Mouse (Mus musculus): ENCODE results near the gene Cdc25a.
A peak's percentile ranks its signal among the peaks of the same experiment; 100 is the strongest.

The Cdc25a gene

GRCm38 (mm10) chr9:109932756-109933375, 57.5 kb downstream of the Cdc25a start:
- peak; percentile 38 to 52 for DNase-seq

- DNase-seq = no peak
Measured at GRCm38 (mm10) chr9:109939401-109939800, 64.0 kb downstream of the Cdc25a start.

- no peak for DNase-seq
Measured at GRCm38 (mm10) chr9:109942796-109943195, 67.4 kb downstream of the Cdc25a start.

Data from kidney, postnatal 36 days (tissue).